Mouse (Mus musculus) heart, adult 11 months (tissue): Measurements from ENCODE around the gene Aplf.

Source experiments
- DNase-seq: peaks from one replicate; pipeline ENCODE4 v3.0.0; 2022

Gene Aplf

DNA sequence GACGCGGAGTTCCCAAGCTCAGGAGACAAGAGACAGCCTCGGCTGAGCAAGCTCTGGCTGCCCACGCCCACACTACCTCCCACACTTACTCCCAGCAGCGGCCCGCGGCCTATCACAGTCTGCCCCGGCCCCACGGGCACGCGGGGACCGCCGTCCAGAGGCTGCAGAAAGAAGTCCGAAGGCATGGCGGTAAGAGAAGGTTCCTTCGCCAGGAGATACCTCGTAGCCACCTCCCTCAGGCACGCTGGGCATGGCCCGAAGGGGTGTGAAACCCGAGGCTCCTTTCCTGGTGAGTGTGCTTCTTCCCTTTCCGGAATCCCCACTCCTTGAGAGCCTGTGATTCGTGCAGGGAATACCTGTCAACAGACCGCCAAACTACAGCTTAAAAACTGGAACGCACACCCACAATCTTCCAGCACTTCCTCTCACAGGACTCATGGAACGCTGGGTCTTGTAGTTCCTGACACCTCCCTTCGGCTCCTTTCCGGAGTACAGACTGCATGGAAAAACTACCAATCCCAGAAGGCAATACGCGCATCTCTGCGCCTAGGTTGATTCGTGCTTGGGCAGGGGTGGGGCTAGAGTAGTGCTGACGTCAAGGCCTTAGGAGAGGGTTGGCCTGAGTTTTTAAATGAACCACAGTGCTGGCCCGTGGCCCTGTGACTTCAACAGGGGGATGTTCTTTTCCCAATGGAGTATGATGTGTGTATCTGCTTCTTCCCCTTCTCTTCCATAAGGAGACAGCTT lies at the start of gene Aplf:
Gene Aplf, minus strand, starts transcription at position 423 of the 747 bp plus-strand sequence.
- peak; percentile 99 for DNase-seq

- DNase-seq: no peak
Measured at GRCm38 (mm10) chr6:87714091-87714490, 42.1 kb upstream of the Aplf start.

- peak; percentile 29 for DNase-seq
Measured at GRCm38 (mm10) chr6:87712311-87712710, 40.3 kb upstream of the Aplf start.

- peak; percentile 71 for DNase-seq
Measured at GRCm38 (mm10) chr6:87706246-87706645, 34.3 kb upstream of the Aplf start.

DNA sequence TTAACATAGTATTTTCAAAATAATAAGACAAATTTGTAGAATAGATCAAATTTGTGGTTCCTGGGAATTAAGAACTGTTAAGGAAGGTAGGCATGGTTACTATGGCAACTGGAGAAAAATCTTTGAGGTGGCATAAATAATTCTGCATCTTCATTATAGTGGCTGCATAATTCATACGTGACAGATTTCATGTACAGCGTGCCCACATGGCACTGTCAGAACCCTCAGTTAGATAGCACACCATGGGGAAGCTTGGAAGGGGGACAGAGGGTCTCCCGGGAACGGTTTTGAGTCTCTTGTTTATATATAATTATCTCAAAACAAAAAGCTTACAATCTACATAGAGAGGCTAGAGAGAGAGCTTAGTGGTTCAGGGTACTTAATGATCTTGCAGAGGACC lies 24.6 kb upstream of the Aplf start:
- DNase-seq: peak; percentile 36

GRCm38 (mm10) chr6:87695947-87696346 lies 24.0 kb upstream of the Aplf start:
- peak; percentile 3 for DNase-seq

- DNase-seq: peak; percentile 58
Measured at GRCm38 (mm10) chr6:87680418-87680817, 8.4 kb upstream of the Aplf start.

- DNase-seq: peak; percentile 87
Measured at GRCm38 (mm10) chr6:87672661-87673060, 668 bp upstream of the Aplf start.

DNA sequence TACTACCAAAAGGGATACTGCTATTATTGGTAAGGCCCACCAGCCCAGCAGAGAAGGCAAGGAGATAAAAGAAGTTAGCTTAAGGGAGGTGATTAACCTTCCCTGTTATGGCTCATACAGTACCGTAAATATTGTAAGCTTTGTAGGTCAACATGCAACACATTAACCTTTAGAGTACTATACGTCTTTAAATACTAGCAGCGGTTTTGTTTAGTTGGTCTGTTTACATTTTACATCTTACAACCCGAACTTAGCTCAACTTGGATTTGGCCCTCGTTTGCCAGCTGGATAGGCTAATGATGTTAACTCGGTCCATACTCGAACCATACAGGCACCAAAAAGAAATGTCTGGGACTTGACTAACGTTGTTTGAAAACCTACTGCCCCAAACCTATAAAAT lies 640 bp downstream of the Aplf start:
- no peak for DNase-seq

- peak; percentile 61 for DNase-seq
Measured at GRCm38 (mm10) chr6:87669894-87670588, 2.0 kb downstream of the Aplf start.

- no peak for DNase-seq
Measured at GRCm38 (mm10) chr6:87668733-87669132, 3.3 kb downstream of the Aplf start.

DNA sequence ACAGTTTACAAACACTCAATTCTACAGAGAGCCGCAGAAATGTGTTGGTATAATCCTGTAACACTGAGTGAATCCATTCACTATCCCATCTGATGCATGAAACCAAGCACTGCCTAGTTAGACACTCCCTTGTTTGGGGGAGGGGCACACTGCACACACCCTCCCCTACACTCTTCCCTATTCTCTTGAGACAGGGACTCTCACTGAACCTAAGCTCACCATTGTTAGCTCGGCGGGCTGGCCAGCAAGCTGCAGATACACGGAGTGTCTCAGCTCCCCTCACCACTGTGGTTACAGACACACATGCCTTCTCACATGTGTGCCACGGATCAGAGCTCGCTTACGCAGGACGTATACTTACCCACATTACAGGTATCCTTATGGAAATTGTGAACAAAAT lies 4.2 kb downstream of the Aplf start:
- DNase-seq: no peak

DNA sequence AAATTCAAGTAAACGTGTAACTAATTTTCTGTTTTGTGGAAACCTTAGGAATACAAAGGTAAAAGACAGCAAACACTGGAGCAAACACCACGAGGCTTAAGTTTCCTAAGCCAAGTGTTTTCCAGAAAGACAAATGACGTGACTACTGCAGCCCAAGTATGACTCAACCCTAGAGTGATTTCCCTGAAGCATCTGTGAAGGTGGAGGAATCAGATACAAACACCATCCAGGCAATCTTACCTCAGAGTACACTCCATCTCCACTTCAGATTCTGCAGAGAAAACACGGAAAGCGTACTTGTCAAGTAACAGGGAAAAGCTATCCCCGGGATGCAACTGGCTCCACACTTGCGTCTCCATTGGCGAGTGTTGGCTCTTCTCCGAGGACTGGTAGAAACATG lies 8.5 kb downstream of the Aplf start:
- DNase-seq: no peak

- no peak for DNase-seq
Measured at GRCm38 (mm10) chr6:87662197-87662596, 9.8 kb downstream of the Aplf start.

- no peak for DNase-seq
Measured at GRCm38 (mm10) chr6:87661707-87662106, 10.3 kb downstream of the Aplf start.

DNA sequence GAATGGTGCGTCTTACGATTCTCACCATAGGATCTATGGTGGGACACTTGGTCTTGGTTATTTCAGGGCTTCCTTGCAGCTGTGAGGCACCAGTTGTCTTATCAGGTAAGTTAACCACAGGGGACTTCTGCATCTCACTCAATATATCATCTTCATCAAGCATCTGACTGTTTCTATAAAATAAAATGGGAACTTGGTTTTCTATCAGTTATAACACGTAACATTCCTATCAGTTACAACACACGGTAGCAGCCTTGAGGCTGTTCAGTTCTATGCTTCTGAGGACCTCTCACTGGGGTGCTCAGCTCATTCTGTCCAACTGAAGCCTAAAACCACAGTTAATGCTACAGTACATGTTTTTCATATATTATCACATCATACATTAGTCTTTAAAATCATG lies 13.2 kb downstream of the Aplf start:
- no peak for DNase-seq

DNA sequence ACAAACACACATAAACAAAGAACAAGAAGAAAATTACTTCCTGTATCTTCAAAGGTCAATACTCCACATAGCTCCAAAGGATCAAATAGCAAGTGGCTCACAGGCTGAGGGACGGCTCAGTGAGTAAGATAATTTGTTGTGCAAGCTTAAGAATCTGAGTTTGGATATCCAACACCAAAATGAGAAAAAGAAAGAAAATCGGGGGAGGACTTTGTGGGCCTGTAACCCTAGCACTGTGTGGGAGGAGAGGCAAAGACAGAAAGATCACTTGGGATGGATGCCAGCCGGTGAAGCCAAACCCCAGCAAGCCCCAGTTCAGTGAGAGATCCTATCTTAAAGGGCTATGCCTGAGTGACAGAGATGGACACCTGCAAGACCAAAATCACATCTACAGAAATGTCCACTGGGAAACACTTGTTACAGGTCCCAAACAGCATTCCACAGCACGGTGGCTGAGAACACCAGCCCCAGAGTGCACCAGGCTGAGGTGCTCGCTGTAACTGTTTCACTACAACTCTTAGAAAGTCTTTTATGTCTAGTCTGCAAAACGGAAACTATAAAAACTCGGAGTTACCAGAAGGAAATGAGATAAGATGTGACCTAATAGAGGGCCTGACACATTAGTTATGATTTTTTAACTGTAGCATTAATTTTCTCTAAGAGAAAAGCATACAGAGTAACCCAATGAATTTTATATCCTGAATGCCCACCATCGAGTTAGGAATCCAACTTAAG lies 17.9 kb downstream of the Aplf start:
- DNase-seq: peak; percentile 79

GRCm38 (mm10) chr6:87653478-87653877 lies 18.5 kb downstream of the Aplf start:
- no peak for DNase-seq

DNA sequence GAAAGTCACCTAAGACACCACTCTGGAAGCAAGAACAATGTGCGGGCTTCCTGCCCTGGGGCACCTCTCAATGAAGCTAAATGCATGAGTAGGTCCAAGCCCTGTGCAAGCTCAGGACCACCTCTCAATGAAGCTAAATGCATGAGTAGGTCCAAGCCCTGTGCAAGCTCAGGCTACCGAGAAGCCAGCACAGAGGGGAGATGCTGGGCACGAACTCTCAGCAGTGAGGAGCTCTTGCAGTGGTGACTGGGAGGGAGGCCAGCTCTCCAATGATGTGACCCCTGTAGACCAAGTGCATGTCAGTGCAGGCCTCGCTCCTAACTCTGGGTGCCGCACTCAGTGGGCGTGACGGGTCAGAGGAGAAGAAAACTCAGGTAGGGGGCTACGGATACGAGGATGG lies 19.3 kb downstream of the Aplf start:
- peak; percentile 85 for DNase-seq

- peak; percentile 60 for DNase-seq
Measured at GRCm38 (mm10) chr6:87651787-87652186, 20.2 kb downstream of the Aplf start.

DNA sequence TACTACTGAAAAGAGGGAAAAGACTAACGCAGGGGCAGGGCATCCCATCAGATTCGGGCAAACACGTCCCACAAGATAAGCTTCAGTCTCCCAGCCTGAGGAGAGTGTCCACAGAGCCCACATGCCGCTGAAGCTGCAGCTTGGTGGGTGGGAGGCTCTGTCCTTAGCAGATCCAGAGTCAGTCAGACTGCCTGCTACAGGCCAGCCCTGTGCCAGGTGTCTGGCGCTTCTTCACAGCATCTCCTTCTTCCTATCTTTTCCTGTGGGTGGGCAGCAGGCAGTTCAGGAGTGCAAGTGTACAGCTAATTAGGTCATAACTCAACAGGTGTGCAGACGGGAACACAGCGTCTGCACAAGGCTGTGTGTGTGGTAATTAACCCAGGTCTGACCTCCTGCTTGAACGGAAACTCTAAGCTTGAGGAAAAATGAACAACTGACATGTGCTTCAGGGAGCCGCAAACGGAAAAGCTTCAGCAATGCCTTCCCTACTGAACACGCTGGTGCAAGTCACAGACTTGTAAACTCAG lies 33.8 kb downstream of the Aplf start:
- DNase-seq: no peak

DNA sequence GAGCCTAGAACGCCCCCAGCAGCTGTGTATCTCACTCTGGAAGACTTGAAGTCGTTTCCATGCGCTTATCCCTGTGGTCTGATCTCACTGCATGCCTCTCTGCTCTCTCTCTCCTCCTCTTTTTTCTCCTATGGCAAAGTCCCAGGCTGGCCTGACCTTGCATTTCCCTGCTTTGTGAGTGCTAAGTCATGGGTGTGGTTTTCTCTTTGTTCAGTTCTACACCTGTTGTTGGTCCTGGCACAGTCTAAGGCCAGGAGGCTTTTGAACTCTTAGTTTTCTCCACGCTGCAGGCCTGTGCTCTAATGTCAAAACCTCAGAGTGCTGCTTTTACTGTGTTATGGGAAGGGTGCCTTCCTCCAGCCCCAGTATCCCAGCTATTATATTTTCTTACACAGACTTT lies 39.8 kb downstream of the Aplf start:
- DNase-seq: no peak

GRCm38 (mm10) chr6:87628936-87629335 lies 43.1 kb downstream of the Aplf start:
- DNase-seq: peak; percentile 22

- no peak for DNase-seq
Measured at GRCm38 (mm10) chr6:87623151-87623550, 48.8 kb downstream of the Aplf start.
